Mouse (Mus musculus) kidney, adult 2 months (tissue): ENCODE measurements around the gene Erich3.

Experiments
- CTCF ChIP-seq: fragments of 200-500 bp; conservative IDR thresholded peaks from 2 replicates; pipeline ENCODE4 v1.5.1; 2011; ENCODE audit warnings: low read depth, mild to moderate bottlenecking, control low read depth, low read length, moderate library complexity, mixed read lengths; ENCODE audit not compliant: insufficient read depth, insufficient read length
- POLR2A ChIP-seq: fragments of 200-500 bp; IDR thresholded peaks from one replicate; pipeline ENCODE4 v1.6.1; 2011; ENCODE audit warnings: low read depth, low read length, control low read depth

GRCm38 (mm10) chr3:154696611-154697010 is 33.0 kb downstream of the Erich3 start:
- no peak for TF ChIP-seq CTCF
- no peak for TF ChIP-seq POLR2A
